Mouse (Mus musculus): Measurements from ENCODE around the gene Mrpl41. TPM values are rescaled to one million over a fixed set of nuclear protein-coding genes. Genes with fewer than 3 reads are reported as not detected.

The Mrpl41 gene
- polyA plus RNA-seq, 1 experiment from 2014 or later = 132 TPM

DNA sequence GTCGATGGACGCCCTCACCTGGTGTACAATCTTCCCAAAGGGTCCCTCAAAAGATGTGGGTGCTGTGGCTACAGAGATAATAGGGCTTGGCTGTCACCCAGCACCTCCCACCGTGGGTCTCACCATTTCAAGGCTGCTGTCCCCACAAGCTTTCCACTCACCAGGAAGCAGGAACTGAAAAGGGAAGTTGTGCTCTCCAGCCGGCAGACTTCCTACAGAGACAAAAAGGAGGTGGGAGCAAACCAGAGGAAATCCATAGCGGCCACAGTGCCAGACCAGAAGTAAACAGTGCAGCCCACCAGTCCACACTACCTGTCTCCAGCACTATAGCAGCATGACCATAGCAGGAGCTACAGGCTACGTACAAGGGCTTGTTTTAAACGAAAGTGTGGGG is 47.9 kb downstream of the Mrpl41 start:
- Histone ChIP-seq H3K27ac (ENCODE audit: low read depth, low read length) (no peak overlapping the region), H3K9me3 (ENCODE audit: control insufficient read depth, low read length) (no peaks in the 10 kb centered on the region), H3K36me3 (ENCODE audit: control insufficient read depth, insufficient read depth, low read length) (no peaks in the 10 kb centered on the region), H3K9ac (ENCODE audit: low read depth, low read length) (no peak overlapping the region), H3K27me3 (ENCODE audit: control insufficient read depth, insufficient read depth, low read length) (no peaks in the 10 kb centered on the region; the same call in 1 of the 2 replicates), H3K4me2 (replicated peaks; ENCODE audit: low read depth, low read length) (no peak overlapping the region), H3K4me1 (ENCODE audit: control insufficient read depth, insufficient read depth, low read length) (no peaks in the 10 kb centered on the region), H3K4me3 (ENCODE audit: low read length) (no peak overlapping the region)
- ATAC-seq (ENCODE audit: low FRiP score, low TSS enrichment) = no peak
- 81% methylated on average over 7 of the region's 7 CpGs for WGBS

DNA sequence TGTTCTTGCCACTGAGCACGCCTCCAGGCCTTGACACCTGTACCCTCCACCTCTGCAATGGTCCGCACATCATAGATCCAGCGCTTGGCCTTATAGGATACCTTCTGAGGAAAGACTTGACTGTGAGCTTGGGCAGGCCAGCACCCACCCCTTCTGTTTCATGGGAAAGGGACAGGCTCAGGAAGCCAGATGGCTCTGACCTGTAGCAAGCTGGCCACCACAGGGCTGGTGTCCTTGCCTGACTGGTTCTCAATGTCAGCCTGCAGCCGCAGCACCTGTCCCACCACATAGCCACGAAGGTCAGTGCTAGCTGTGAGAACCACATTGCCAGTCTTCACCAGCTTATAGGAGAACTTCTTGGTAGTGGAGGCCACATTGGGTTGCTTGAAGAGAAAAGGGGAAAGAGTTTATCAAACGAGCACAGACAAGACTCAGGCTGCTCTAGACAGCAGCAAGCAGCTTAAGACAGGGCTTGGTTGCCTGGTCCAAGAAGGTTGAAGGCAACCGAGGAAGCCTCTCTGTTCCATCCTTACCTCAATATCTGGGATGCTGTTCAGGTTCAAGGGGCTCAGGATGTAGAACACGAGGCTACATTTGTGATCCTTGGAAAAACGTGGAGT is 48.4 kb downstream of the Mrpl41 start:
- H3K9me3 ChIP-seq (ENCODE audit: control insufficient read depth, low read length) = no peaks in the 10 kb centered on the region
- no peak overlapping the region for H3K27ac ChIP-seq (ENCODE audit: low read depth, low read length)
- H3K4me2 ChIP-seq (replicated peaks; ENCODE audit: low read depth, low read length) = no peak overlapping the region
- H3K4me3 ChIP-seq (ENCODE audit: low read length) = no peak overlapping the region
- ATAC-seq (ENCODE audit: low FRiP score, low TSS enrichment) = no peak
- no peaks in the 10 kb centered on the region for H3K36me3 ChIP-seq (ENCODE audit: control insufficient read depth, insufficient read depth, low read length)
- no peaks in the 10 kb centered on the region; the same call in 1 of the 2 replicates for H3K27me3 ChIP-seq (ENCODE audit: control insufficient read depth, insufficient read depth, low read length)
- no peaks in the 10 kb centered on the region for H3K4me1 ChIP-seq (ENCODE audit: control insufficient read depth, insufficient read depth, low read length)
- WGBS = 86% methylated on average over 9 of the region's 9 CpGs
- no peak overlapping the region for H3K9ac ChIP-seq (ENCODE audit: low read depth, low read length)

DNA sequence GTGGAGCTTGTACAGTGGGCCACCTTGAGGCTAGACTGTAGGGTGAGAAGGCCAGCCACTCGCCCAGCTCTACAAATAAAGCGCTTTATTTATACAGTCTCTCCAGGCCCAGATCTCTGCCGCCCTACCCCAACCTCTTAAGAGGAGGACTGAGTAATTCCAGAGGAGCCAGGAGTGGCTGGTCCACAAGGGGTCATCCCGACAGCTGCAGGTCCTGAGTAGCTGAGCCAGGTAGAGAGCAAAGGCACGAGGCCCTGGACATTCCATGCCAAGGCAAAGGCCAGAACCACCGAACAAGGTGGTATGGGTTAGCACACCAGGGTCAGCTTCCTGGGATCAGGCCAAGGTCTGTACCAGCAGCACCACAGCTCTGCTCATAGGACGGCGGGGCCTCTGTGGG is 49.6 kb downstream of the Mrpl41 start:
- WGBS = 80% methylated on average over 8 of the region's 8 CpGs
- Histone ChIP-seq H3K4me3 (ENCODE audit: low read length) (no peak overlapping the region), H3K4me1 (ENCODE audit: control insufficient read depth, insufficient read depth, low read length) (no peaks in the 10 kb centered on the region), H3K27me3 (ENCODE audit: control insufficient read depth, insufficient read depth, low read length) (no peaks in the 10 kb centered on the region; the same call in 1 of the 2 replicates), H3K9ac (ENCODE audit: low read depth, low read length) (no peak overlapping the region), H3K9me3 (ENCODE audit: control insufficient read depth, low read length) (no peaks in the 10 kb centered on the region), H3K27ac (ENCODE audit: low read depth, low read length) (no peak overlapping the region), H3K4me2 (replicated peaks; ENCODE audit: low read depth, low read length) (no peak overlapping the region), H3K36me3 (ENCODE audit: control insufficient read depth, insufficient read depth, low read length) (no peaks in the 10 kb centered on the region)
- 0 out of 2 replicates have a peak, but pooled peaks have one; percentile 13 for ATAC-seq (ENCODE audit: low FRiP score, low TSS enrichment)

Small RNA genes lying within 50 kb of the gene (microRNA-seq; reads per million reads assigned to microRNA genes)
- gene Gm22875 = not detected

Other genes with a start within 250 kb of the Mrpl41 start
- gene Cacna1b, start 211.9 kb downstream of the Mrpl41 start, polyA plus RNA-seq (2014; fragmentation: Nextera tagmentation; extraction: Ambion mirVana) = 0.39 and 1.4 TPM in 2 replicates
- gene Ehmt1, start 55.5 kb downstream of the Mrpl41 start, polyA plus RNA-seq (2014; fragmentation: Nextera tagmentation; extraction: Ambion mirVana) = 61.3 and 101 TPM in 2 replicates
- gene Arrdc1, start 39.8 kb downstream of the Mrpl41 start, polyA plus RNA-seq (2014; fragmentation: Nextera tagmentation; extraction: Ambion mirVana) = 35.7 and 40.3 TPM in 2 replicates
- 15.2 and 28.5 TPM in 2 replicates for gene Zmynd19, start 25.3 kb downstream of the Mrpl41 start, polyA plus RNA-seq (2014; fragmentation: Nextera tagmentation; extraction: Ambion mirVana)
- gene Dph7, start 12.7 kb downstream of the Mrpl41 start, polyA plus RNA-seq (2014; fragmentation: Nextera tagmentation; extraction: Ambion mirVana) = 26.4 and 30.2 TPM in 2 replicates
- 6.0 and 7.5 TPM in 2 replicates for gene Pnpla7, start 935 bp upstream of the Mrpl41 start, polyA plus RNA-seq (2014; fragmentation: Nextera tagmentation; extraction: Ambion mirVana)
- 57.4 and 67.7 TPM in 2 replicates for gene Nsmf, start 79.3 kb upstream of the Mrpl41 start, polyA plus RNA-seq (2014; fragmentation: Nextera tagmentation; extraction: Ambion mirVana)
- gene Entpd8, start 105.2 kb upstream of the Mrpl41 start, polyA plus RNA-seq (2014; fragmentation: Nextera tagmentation; extraction: Ambion mirVana) = 1.3 and 3.0 TPM in 2 replicates
- gene Noxa1, start 120.1 kb upstream of the Mrpl41 start, polyA plus RNA-seq (2014; fragmentation: Nextera tagmentation; extraction: Ambion mirVana) = 0.36 and 0.53 TPM in 2 replicates
- gene Nrarp, start 205.7 kb upstream of the Mrpl41 start, polyA plus RNA-seq (2014; fragmentation: Nextera tagmentation; extraction: Ambion mirVana) = 8.7 and 21.0 TPM in 2 replicates
- 6.8 and 11.3 TPM in 2 replicates for gene Tor4a, start 221.8 kb upstream of the Mrpl41 start, polyA plus RNA-seq (2014; fragmentation: Nextera tagmentation; extraction: Ambion mirVana)
- gene Nelfb, start 236.4 kb upstream of the Mrpl41 start, polyA plus RNA-seq (2014; fragmentation: Nextera tagmentation; extraction: Ambion mirVana) = 72.7 and 101 TPM in 2 replicates
- 0.49 and 0.54 TPM in 2 replicates for gene Stpg3, start 239.5 kb upstream of the Mrpl41 start, polyA plus RNA-seq (2014; fragmentation: Nextera tagmentation; extraction: Ambion mirVana)
- 0.55 TPM in 1 of 2 replicates, not detected in the other for gene Fam166a, start 243.6 kb upstream of the Mrpl41 start, polyA plus RNA-seq (2014; fragmentation: Nextera tagmentation; extraction: Ambion mirVana)
- 532 and 565 TPM in 2 replicates for gene Tubb4b, start 249.6 kb upstream of the Mrpl41 start, polyA plus RNA-seq (2014; fragmentation: Nextera tagmentation; extraction: Ambion mirVana)